Mouse (Mus musculus) megakaryocyte-erythroid progenitor cell, adult 5 weeks (primary cell): ENCODE measurements around the gene Unc79. TPM values are rescaled to one million over a fixed set of nuclear protein-coding genes. Genes with fewer than 3 reads are reported as not detected.

ENCODE experiments used
- polyA plus RNA-seq: library from polyadenylated mRNA; stranded (reverse); fragments of >175 nt; gene quantifications from 2 replicates; pipeline ENCODE4 v1.2.3, GENCODE M21; 2012

Gene Unc79
- polyA plus RNA-seq: 0.04 TPM in 1 of 2 replicates, not detected in the other

GRCm38 (mm10) chr12:102948778-102949394 is at the start of gene Unc79:
Unc79 (plus strand) TSS chr12:102948859.

GRCm38 (mm10) chr12:102899091-102899490 is 49.6 kb upstream of the Unc79 start, which contains the start of gene Cox8c:
Cox8c (plus strand) TSS chr12:102899316.

Other genes starting within 250 kb of the Unc79 start
- 38.1 and 45.0 TPM in 2 replicates for gene Itpk1, start 243.9 kb upstream of the Unc79 start, polyA plus RNA-seq
- 2.3 and 2.6 TPM in 2 replicates for gene Moap1, start 205.2 kb upstream of the Unc79 start, polyA plus RNA-seq
- 1.9 and 2.5 TPM in 2 replicates for gene Tmem251, start 205.1 kb upstream of the Unc79 start, polyA plus RNA-seq
- 2.5 TPM in 1 of 2 replicates, not detected in the other for gene Gm28051, start 191.1 kb upstream of the Unc79 start, polyA plus RNA-seq
- 19.3 and 26.9 TPM in 2 replicates for gene Gon7, start 191.1 kb upstream of the Unc79 start, polyA plus RNA-seq
- 18.5 and 21.5 TPM in 2 replicates for gene Ubr7, start 190.9 kb upstream of the Unc79 start, polyA plus RNA-seq
- gene Gm20604, start 190.2 kb upstream of the Unc79 start, polyA plus RNA-seq: 2.3 and 2.7 TPM in 2 replicates
- gene Btbd7, start 70.4 kb upstream of the Unc79 start, polyA plus RNA-seq: 2.5 and 2.7 TPM in 2 replicates
- not detected in 2 replicates for gene Cox8c, start 49.5 kb upstream of the Unc79 start, polyA plus RNA-seq